Mouse (Mus musculus) cerebellum, postnatal 25 days (tissue): ENCODE results near the gene Sesn2.

Experiments
- DNase-seq, 2 experiments: peaks; one replicate each; pipeline ENCODE4 v3.0.0; 2021; ENCODE audit warnings: mixed read lengths in 2 of 2

Gene Sesn2

GRCm38 (mm10) chr4:132475895-132476878, 34.1 kb downstream of the Sesn2 start:
- no peak for DNase-seq

- no peak for DNase-seq
Measured at GRCm38 (mm10) chr4:132474631-132475030, 35.7 kb downstream of the Sesn2 start.

DNA sequence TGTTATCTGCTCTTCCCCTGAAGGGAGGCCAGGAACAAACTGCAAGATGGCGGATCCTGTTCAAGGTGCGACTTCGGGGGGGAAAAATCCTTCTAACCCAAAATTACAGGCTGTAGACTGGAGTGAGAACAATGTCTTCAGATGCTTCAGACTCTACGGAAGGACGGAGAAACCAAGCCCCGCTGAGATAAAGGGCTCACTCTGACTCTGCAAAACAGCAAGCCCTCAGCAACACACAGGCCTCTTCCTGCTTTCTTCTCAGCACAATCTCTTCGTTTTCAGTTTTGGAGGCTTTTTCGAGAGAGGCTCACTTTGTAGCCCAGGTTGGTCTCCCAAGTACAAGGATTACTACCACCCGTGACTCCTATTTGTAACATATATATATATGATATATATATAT, 36.9 kb downstream of the Sesn2 start:
- DNase-seq: no peak

GRCm38 (mm10) chr4:132469873-132470272, 40.4 kb downstream of the Sesn2 start:
- no peak for DNase-seq

DNA sequence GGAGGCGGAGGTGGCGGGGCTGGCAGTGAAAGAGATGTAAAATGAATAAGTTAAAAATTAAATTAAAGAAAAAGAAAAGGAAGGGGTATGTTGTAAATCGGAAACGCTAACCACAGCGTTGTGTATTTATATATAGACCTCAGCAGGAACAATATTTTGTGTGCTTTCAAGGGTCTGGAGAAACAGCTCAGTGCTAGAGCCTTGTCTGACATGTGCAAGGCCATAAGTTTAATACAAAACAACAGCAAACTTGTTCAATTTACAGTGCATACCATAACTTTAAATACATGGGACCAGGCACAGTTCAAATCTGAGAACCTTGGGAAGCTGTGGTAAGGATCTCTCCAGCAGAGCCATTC, 46.1 kb downstream of the Sesn2 start:
- no peak for DNase-seq

GRCm38 (mm10) chr4:132463430-132464254, 46.7 kb downstream of the Sesn2 start, which contains the start of gene Med18:
Gene Med18, minus strand, starts transcription at chr4:132463921.
- peak; percentile 95 to 96 for DNase-seq

GRCm38 (mm10) chr4:132462836-132463235, 47.5 kb downstream of the Sesn2 start:
- DNase-seq: no peak

DNA sequence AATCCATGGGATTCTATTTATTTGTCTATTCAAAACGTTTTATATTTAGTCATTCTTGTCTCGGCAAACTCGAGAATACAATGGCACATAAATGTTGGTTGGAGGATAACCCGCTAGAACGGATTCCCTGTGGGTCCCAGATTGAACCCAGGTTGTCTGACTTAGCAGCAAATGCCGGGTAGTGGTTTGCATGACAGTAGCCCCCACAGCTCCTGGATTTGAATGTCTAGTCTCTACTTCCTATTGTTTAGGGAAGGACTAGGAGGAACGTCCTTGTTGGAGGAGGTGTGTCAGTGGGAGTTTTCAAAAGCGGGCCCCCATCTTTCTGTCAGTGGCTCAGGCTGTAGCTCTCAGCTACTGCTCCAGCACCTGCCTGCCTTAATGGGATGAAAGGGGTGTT, 50.1 kb downstream of the Sesn2 start:
- no peak for DNase-seq

GRCm38 (mm10) chr4:132455561-132455960, 54.7 kb downstream of the Sesn2 start:
- DNase-seq: no peak

- DNase-seq: no peak
Measured at GRCm38 (mm10) chr4:132455146-132455545, 55.2 kb downstream of the Sesn2 start.

GRCm38 (mm10) chr4:132454216-132454615, 56.1 kb downstream of the Sesn2 start:
- DNase-seq: no peak

DNA sequence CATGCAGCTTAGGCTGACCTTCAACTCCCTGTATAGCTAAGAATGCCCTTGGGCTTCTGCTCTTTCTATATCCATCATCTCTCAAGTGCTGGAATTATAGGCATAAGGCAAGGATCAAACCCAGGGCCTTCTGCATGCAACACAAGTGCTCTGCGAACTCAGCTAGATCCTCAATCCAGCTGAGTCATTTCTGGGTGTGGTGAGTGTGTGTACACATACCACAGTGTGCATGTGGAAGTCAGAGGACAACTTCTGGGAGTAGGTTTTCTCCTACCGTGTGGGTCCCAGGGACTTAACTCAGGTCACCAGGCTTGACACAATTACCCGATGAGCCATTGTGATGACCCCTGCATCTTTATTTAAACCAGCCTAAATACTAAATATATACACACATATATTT, 60.5 kb downstream of the Sesn2 start:
- no peak for DNase-seq

- DNase-seq: no peak
Measured at GRCm38 (mm10) chr4:132446105-132446504, 64.2 kb downstream of the Sesn2 start.

DNA sequence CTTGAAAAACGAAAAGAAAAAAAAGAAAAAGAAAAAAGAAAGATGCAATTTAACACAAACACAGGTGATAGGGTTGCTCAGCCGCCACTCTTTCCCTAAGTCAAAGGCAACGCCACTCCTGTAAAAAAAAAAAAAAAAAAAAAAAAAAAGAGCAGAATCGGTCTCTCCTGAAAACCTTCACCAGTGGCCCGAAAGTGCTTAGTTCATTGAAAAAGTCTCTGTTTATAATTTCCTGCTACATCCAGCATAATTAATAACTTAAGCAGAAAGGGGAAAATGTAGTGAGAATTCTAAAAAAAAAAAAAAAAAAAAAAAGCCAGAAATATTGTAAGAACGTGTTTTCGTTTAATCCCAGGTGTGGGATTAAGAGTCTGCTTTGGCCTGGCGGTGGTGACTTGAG, 65.8 kb downstream of the Sesn2 start:
- DNase-seq: no peak
